Mouse (Mus musculus) left cerebral cortex, adult 9 months (tissue): ENCODE results near the gene Hoxb3.
A peak's percentile ranks its signal among the peaks of the same experiment; 100 is the strongest.

Experiments
- DNase-seq, 2 experiments: peaks; one replicate each; pipeline ENCODE4 v3.0.0; 2022; ENCODE audit warnings: low spot score in 2 of 2

The Hoxb3 gene

GRCm38 (mm10) chr11:96323154-96323553 lies at the start of gene Hoxb3:
TSS of gene Hoxb3 (plus strand) at chr11:96323326.
- no peak for DNase-seq

GRCm38 (mm10) chr11:96274428-96274827 lies 48.7 kb upstream of the Hoxb3 start:
- DNase-seq: no peak

- DNase-seq: no peak
These were observed 47.2 kb upstream of the Hoxb3 start for GRCm38 (mm10) chr11:96275896-96276295.

- no peak for DNase-seq
These were observed 45.7 kb upstream of the Hoxb3 start for GRCm38 (mm10) chr11:96277151-96278044.

GRCm38 (mm10) chr11:96278324-96278723 lies 44.8 kb upstream of the Hoxb3 start:
- DNase-seq: no peak

DNA sequence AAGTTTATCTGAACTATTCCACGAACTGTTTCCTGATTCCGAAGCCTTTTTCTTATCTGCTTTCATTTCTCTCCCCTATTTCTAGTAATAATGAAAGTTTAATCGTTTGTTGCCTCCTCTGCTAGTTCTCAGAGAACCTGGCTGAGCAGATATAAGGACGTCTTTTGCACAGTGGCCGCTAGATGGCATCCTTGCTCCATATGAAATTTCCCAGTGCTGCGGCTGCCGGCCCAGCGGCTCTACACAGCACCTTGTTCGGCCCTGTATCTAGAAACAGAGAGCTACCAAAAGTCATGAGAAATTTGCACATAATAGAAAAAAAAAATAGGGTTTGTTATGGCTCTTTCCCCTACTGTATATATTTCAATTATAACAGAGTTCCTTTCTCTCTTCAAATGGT lies 44.4 kb upstream of the Hoxb3 start:
- peak; percentile 27 to 83 for DNase-seq

- DNase-seq: no peak
These were observed 43.5 kb upstream of the Hoxb3 start for GRCm38 (mm10) chr11:96279421-96280233.

GRCm38 (mm10) chr11:96280399-96281378 lies 42.4 kb upstream of the Hoxb3 start:
- no peak for DNase-seq

DNA sequence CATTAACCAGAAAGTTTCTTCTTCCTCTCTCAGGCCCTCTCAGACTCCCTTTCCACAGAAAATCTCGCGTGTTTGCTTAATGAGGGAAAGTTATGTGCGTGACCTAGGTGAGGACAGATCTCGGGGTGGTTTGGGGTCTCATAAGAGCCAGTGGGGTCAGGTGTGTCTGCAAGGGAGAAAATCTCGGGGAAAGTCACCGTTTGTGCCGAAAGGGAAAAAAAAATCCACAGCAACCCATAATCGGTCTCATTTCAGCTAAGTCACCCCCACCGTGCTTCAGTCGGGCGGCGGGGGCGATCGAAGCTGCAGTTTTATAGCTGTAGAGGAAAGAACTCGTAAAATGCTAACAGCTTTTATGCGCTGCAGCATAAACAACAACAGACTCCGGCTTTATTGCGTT lies 41.7 kb upstream of the Hoxb3 start:
- no peak for DNase-seq

DNA sequence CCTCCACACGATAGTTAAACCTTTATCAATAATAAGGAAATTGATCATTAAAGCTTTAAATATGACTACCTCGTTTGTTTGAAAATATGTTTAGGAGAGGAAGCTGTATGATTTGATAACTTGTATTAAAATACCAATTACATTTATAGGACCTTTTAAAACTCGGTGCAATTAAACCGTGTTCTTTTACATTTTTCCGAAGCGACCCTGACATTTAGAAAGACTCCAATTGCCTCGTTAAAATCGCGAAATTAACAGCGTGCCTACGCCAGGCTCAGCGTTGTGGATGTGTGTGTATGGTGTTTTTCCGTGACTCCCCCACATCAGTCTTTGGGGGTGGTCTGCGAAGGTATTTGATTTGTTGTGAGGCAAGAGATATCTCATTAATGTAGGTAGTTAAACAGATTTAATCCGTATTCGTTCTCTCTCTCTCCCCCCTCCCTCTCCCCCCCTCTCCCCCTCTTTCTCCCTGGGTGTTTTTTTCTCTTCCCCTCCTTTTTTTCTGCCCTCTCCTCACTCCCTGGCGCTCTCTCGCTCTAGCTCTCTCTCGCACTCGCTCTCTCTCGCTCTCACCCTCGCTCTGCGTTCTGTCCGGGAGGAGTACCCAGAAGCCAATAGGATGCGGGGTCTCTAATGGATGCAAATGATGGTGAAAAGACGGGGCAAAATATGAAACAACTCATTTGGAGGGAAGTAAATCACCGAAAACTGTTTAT lies 41.1 kb upstream of the Hoxb3 start, which contains the start of gene Hoxb8:
Gene Hoxb8, plus strand, starts transcription at position 51 of the 716 bp plus-strand sequence.
- DNase-seq: no peak

DNA sequence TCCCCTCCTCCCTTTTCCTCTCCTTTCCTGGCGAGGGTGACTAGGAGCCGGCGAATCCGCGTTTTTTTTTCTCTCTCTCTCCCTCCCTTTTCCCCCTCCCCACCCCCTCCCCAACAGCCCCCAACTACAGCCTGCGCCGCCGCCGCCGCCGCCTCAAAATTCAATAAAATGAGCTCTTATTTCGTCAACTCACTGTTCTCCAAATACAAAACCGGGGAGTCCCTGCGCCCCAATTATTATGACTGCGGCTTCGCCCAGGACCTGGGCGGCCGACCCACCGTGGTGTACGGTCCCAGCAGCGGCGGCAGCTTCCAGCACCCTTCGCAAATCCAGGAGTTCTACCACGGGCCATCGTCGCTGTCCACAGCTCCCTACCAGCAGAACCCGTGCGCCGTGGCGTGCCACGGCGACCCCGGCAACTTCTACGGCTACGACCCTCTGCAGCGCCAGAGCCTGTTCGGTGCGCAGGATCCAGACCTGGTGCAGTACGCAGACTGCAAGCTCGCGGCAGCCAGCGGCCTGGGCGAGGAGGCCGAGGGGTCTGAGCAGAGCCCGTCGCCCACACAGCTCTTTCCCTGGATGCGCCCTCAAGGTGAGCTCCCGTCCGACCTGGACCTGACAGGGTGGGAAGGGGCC lies 40.2 kb upstream of the Hoxb3 start:
- no peak for DNase-seq

DNA sequence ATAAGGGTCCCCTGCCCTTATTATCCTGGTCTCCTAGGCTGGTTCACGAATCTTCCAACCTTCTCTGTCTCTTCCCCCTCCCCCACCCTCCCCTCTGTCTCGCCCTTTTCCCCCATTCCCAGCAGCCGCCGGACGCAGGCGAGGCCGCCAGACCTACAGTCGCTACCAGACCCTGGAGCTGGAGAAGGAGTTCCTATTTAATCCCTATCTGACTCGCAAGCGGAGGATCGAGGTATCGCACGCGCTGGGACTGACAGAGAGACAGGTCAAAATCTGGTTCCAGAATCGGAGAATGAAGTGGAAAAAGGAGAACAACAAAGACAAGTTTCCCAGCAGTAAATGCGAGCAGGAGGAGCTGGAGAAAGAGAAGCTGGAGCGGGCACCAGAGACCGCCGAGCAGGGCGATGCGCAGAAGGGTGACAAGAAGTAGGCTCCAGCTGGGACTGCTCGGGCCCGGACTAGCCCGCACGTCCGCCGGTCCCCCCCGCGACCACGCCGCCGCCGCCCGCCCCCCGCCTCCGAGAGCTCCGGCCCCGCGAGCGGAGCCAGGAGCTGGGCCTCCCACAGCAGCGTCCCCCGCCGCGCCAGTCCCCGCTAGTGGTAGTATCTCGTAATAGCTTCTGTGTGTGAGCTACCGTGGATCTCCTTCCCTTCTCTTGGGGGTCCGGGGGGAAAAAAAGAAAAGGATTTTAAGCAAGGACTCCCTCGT lies 38.9 kb upstream of the Hoxb3 start:
- no peak for DNase-seq

DNA sequence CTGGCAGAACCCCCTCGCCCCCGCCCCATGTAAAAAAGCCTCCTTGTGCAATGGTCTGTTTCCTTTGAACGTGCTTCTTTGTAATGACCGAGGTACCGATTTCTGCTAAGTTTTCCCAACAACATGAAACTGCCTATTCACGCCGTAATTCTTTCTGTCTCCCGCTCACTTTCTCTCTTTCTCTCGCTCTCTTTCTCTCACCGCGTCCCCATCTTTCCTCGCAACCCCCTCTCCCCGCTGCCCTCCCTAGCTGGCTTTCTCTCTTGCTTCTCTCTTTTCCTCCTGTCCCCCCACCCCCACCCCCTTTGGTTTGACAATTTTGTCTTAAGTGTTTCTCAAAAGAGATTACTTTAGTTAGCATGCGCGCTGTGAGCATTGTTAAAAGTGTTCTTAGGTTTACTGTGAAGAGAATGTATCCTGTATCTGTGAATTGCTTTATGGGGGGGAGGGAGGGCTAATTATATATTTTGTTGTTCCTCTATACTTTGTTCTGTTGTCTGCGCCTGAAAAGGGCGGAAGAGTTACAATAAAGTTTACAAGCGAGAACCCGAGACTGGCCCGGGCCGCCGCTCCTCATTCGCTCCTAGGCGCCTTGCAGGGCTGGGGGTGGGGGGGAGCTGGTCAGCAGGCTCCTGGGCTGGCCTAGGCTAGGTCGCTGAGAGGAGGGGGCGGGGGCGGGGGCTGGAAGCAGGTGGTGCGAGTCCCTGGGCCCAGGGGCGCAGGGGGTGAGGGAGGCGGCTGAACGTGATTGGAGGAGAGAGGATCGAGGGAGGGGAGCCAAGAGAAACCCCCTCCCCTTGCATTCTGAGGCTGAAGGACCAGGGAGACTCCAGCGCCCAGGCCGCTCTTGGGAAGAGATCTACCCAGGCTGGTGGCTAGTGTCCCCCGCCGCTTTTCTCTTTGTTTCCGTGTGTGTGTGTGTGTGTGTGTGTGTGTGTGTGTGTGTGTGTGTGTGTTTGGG lies 38.1 kb upstream of the Hoxb3 start:
- no peak for DNase-seq

- no peak for DNase-seq
These were observed 37.1 kb upstream of the Hoxb3 start, which contains the start of gene Hoxb7 for GRCm38 (mm10) chr11:96285771-96286738. TSS of gene Hoxb7 (plus strand) at chr11:96286623.

- DNase-seq: no peak
These were observed 36.3 kb upstream of the Hoxb3 start for GRCm38 (mm10) chr11:96286739-96287385.

DNA sequence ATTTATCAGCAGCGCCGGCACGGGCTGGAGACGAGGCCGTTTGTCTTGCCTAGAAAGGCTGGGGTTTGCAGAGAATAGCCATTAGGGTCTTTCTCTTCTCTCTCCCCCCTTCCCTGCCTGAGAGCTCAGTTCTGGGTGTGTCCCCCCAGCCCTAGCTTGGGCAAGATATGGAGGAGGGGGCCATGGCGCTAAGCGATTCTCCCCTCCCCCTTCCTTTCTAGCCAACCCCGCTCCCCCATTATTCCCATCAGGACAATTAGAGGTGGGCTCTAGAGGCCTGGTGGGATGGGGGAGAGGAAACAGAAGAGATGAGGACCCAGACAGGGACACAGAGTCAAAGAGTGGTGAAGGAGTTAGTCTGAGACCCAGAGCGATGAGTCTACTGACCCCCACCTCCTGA lies 35.7 kb upstream of the Hoxb3 start:
- DNase-seq: no peak
